Mouse (Mus musculus): ENCODE data around the gene Cacnb2. TPM values are rescaled to one million over a fixed set of nuclear protein-coding genes. Genes with fewer than 3 reads are reported as not detected.

The Cacnb2 gene
- polyA plus RNA-seq, 1 experiment from 2014 or later = 2.0 TPM

DNA sequence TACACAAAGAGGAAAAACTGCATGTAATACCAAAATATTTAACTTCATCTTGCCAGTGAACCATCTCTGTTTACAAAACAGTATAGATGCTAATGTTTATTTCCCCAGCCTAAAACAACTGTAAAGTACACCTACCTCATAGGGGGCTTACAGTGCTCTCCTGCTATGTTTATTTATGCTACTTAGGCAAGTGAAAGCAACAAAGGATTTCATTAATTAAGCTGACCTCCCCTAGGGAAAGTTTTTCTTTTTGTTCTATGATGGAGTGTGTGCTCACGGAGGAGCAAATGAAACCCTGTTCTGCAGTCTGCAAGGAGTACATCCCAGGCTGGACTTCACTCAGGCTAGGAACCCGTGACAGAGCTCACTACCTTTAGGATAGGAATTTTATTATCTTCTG, 272.2 kb downstream of the Cacnb2 start:
- WGBS = 52% methylated on average over 2 of the region's 2 CpGs
- Histone ChIP-seq H3K4me1 (peaks cover 21% of the 10 kb centered on the region), H3K9me3 (no peaks in the 10 kb centered on the region), H3K9ac (no peak overlapping the region), H3K4me2 (no peak overlapping the region), H3K4me3 (no peak overlapping the region), H3K36me3 (no peaks in the 10 kb centered on the region), H3K27me3 (no peaks in the 10 kb centered on the region), H3K27ac (no peak overlapping the region)
- no peak for ATAC-seq (ENCODE audit: insufficient number of reproducible peaks, insufficient read depth, low FRiP score, low TSS enrichment, low read depth)

DNA sequence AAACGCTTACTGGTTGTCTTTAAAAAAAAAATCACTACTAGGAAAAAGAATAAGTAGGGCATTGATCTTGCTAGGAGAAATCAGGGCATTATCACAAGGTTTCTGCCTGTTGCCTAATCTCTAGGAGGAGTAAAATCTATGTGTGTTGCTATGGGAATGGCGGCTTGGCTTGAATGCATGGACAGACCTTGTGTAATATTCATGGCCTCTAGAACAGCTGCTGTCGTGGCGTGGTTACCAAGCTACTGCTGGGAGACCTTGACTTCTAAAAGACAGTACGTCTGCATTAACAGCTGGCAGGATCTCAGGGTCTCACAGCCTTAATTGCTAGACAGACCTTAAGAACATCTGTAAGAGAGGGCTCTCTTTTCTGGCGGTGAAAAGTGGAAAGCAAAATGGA, 272.7 kb downstream of the Cacnb2 start:
- Histone ChIP-seq H3K9ac (no peak overlapping the region), H3K36me3 (no peaks in the 10 kb centered on the region), H3K4me3 (no peak overlapping the region), H3K4me2 (no peak overlapping the region), H3K9me3 (no peaks in the 10 kb centered on the region), H3K4me1 (peaks cover 21% of the 10 kb centered on the region), H3K27ac (no peak overlapping the region), H3K27me3 (no peaks in the 10 kb centered on the region)
- no peak for ATAC-seq (ENCODE audit: insufficient number of reproducible peaks, insufficient read depth, low FRiP score, low TSS enrichment, low read depth)
- 76% methylated on average over 6 of the region's 6 CpGs for WGBS

- Histone ChIP-seq H3K4me2 (no peak overlapping the region), H3K9ac (no peak overlapping the region), H3K27ac (no peak overlapping the region), H3K9me3 (no peaks in the 10 kb centered on the region), H3K4me3 (no peak overlapping the region), H3K27me3 (no peaks in the 10 kb centered on the region), H3K4me1 (peaks cover 9% of the 10 kb centered on the region), H3K36me3 (no peaks in the 10 kb centered on the region)
- no peak for ATAC-seq (ENCODE audit: insufficient number of reproducible peaks, insufficient read depth, low FRiP score, low TSS enrichment, low read depth)
Observed at GRCm38 (mm10) chr2:14878953-14879352, 276.1 kb downstream of the Cacnb2 start.

DNA sequence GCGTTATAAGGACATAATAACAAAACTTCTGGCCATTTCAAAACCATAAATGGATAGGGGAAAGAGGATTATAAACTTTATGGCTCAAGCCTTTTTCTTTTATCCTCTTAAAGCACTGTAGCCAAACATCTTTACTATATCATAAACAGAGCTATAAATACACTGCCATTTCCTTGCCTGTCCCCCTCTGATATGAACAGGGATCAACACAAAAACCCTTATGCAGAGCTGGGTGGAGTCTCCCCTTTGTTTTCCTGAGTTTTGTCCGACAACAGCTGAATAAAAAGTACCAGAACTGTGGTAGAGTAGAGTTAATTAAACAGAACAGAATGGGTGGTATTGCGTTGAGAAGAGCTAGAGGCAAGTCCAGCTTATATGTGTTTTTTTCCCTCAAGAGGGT, 280.6 kb downstream of the Cacnb2 start:
- no peak overlapping the region for H3K9ac ChIP-seq
- no peaks in the 10 kb centered on the region for H3K4me1 ChIP-seq
- no peaks in the 10 kb centered on the region for H3K9me3 ChIP-seq
- WGBS = 79% methylated on average over 3 of the region's 3 CpGs
- H3K27me3 ChIP-seq = no peaks in the 10 kb centered on the region; the same call in 1 of the 2 replicates
- no peak for ATAC-seq (ENCODE audit: insufficient number of reproducible peaks, insufficient read depth, low FRiP score, low TSS enrichment, low read depth)
- no peak overlapping the region for H3K4me2 ChIP-seq
- no peak overlapping the region for H3K27ac ChIP-seq
- no peaks in the 10 kb centered on the region for H3K36me3 ChIP-seq
- H3K4me3 ChIP-seq = no peak overlapping the region

DNA sequence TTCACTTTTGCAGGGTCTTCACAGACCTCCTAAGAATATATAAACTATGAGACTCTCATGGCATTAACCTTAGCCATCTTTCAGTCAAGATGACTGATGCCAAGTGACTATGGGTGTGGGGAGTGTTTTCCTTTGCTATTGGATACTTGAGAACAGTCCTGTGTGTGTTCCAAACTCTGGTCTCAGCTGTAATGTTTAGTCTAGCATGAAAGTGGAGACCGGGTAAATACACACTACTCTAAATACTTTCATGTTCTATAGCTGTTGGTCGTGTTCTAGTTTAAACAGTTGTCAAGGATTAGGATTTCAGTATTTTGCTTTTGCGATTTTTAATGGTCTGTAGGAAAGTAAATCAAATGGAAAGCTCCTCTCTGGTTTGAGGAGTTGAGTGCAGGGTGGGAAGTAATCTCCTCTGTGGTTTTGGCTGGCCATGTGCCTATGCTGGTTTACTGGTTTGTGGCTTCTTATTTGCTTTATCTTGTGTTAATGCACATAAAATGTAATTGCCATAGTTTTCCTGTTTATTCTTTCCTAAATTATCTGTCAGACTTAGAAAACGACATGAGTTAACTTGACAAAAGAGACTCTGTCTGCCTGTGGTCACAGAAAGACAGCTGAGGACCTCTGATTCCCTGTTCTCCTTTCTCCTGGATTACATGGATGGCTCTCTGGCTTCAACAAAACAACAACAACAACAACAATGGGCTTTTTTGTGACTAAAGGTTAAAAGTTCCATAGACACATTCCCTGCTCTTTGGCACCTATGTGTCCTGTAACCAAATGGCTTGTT, 285.7 kb downstream of the Cacnb2 start:
- H3K4me2 ChIP-seq = no peak overlapping the region
- H3K27ac ChIP-seq = no peak overlapping the region
- WGBS = 35% methylated on average over 4 of the region's 4 CpGs
- H3K4me1 ChIP-seq = no peaks in the 10 kb centered on the region
- no peaks in the 10 kb centered on the region for H3K36me3 ChIP-seq
- ATAC-seq (ENCODE audit: insufficient number of reproducible peaks, insufficient read depth, low FRiP score, low TSS enrichment, low read depth) = peak; percentile 67; the same call in 1 of the 2 replicates
- H3K4me3 ChIP-seq = no peak overlapping the region
- no peaks in the 10 kb centered on the region; the same call in 1 of the 2 replicates for H3K27me3 ChIP-seq
- H3K9ac ChIP-seq = no peak overlapping the region
- H3K9me3 ChIP-seq = no peaks in the 10 kb centered on the region

- no peak for ATAC-seq (ENCODE audit: insufficient number of reproducible peaks, insufficient read depth, low FRiP score, low TSS enrichment, low read depth)
- WGBS = 65% methylated on average over 3 of the region's 3 CpGs
Observed at GRCm38 (mm10) chr2:14903837-14904236, 300.9 kb downstream of the Cacnb2 start.

DNA sequence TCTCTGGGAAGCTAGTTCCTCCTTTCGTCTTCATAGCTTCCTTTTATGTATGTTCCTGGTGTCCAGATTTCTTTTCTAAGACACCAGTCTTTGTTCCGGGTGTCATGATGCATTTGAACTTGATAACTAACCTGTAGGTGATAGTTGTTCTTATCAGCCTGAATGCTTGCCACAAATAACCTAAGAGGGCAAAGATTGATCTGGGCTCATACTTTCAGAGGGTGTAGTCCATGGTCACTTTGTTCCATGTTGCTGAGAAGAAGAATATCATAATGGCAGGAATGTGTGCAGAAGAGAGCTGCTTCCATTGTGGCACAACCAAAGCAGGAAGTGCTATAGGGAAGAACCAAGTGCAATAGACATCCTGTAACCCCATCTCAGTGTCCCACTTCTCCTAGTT, 302.0 kb downstream of the Cacnb2 start:
- Histone ChIP-seq H3K4me3 (no peak overlapping the region), H3K27ac (no peak overlapping the region), H3K9me3 (no peaks in the 10 kb centered on the region), H3K4me1 (peaks cover 9% of the 10 kb centered on the region), H3K9ac (no peak overlapping the region), H3K27me3 (no peaks in the 10 kb centered on the region), H3K4me2 (no peak overlapping the region), H3K36me3 (no peaks in the 10 kb centered on the region)
- WGBS = 90% methylated on average over 2 of the region's 2 CpGs
- no peak for ATAC-seq (ENCODE audit: insufficient number of reproducible peaks, insufficient read depth, low FRiP score, low TSS enrichment, low read depth)

More at GRCm38 (mm10) chr2:14903837-14904236, 300.9 kb downstream of the Cacnb2 start:
- Histone ChIP-seq H3K9me3 (no peaks in the 10 kb centered on the region), H3K4me2 (no peak overlapping the region), H3K36me3 (no peaks in the 10 kb centered on the region), H3K27ac (no peak overlapping the region), H3K27me3 (no peaks in the 10 kb centered on the region), H3K4me1 (peaks cover 9% of the 10 kb centered on the region), H3K9ac (no peak overlapping the region), H3K4me3 (no peak overlapping the region)

- H3K9me3 ChIP-seq = no peaks in the 10 kb centered on the region
- H3K27ac ChIP-seq = no peak overlapping the region
- ATAC-seq (ENCODE audit: insufficient number of reproducible peaks, insufficient read depth, low FRiP score, low TSS enrichment, low read depth) = no peak
- WGBS = 21% methylated on average over 10 of the region's 10 CpGs
- no peak overlapping the region for H3K4me2 ChIP-seq
- no peaks in the 10 kb centered on the region for H3K36me3 ChIP-seq
- H3K27me3 ChIP-seq = no peaks in the 10 kb centered on the region
- H3K9ac ChIP-seq = no peak overlapping the region
- H3K4me3 ChIP-seq = no peak overlapping the region
- H3K4me1 ChIP-seq = peaks cover 9% of the 10 kb centered on the region
Observed at GRCm38 (mm10) chr2:14907124-14907925, 304.4 kb downstream of the Cacnb2 start.

GRCm38 (mm10) chr2:14917585-14918247, 314.8 kb downstream of the Cacnb2 start:
- H3K4me1 ChIP-seq = no peaks in the 10 kb centered on the region
- no peak overlapping the region for H3K4me3 ChIP-seq
- no peaks in the 10 kb centered on the region for H3K36me3 ChIP-seq
- no peaks in the 10 kb centered on the region for H3K27me3 ChIP-seq
- no peak overlapping the region for H3K9ac ChIP-seq
- ATAC-seq (ENCODE audit: insufficient number of reproducible peaks, insufficient read depth, low FRiP score, low TSS enrichment, low read depth) = no peak
- no peak overlapping the region for H3K4me2 ChIP-seq
- H3K9me3 ChIP-seq = no peaks in the 10 kb centered on the region
- WGBS = 71% methylated on average over 3 of the region's 3 CpGs
- no peak overlapping the region for H3K27ac ChIP-seq

GRCm38 (mm10) chr2:14929866-14930265, 327.0 kb downstream of the Cacnb2 start:
- H3K4me2 ChIP-seq = no peak overlapping the region
- ATAC-seq (ENCODE audit: insufficient number of reproducible peaks, insufficient read depth, low FRiP score, low TSS enrichment, low read depth) = no peak
- H3K27me3 ChIP-seq = no peaks in the 10 kb centered on the region
- H3K36me3 ChIP-seq = no peaks in the 10 kb centered on the region
- 93% methylated on average over 3 of the region's 3 CpGs for WGBS
- H3K4me3 ChIP-seq = no peak overlapping the region
- H3K27ac ChIP-seq = no peak overlapping the region
- H3K9ac ChIP-seq = no peak overlapping the region
- no peaks in the 10 kb centered on the region for H3K9me3 ChIP-seq
- H3K4me1 ChIP-seq = no peaks in the 10 kb centered on the region

DNA sequence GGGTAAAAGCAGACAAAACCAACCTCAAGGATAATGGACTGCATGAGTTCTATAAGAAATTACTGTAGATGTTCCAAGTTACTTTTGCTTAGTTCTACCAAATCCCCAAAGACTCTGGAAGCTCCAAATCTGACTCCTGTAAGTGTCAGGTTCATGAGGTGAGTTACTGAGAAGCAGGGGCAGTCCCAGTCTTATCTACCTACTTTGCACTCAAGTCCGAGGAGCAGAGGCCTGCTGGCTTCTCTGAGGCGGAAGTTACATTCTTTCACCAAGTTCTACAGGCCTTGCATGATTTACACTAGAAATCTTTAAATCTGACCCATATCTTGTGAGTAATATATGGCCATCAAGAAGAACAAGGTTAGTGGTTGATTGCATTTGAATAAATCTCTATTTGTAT, 329.1 kb downstream of the Cacnb2 start:
- ATAC-seq (ENCODE audit: insufficient number of reproducible peaks, insufficient read depth, low FRiP score, low TSS enrichment, low read depth) = no peak
- Histone ChIP-seq H3K4me1 (no peaks in the 10 kb centered on the region), H3K9ac (no peak overlapping the region), H3K9me3 (no peaks in the 10 kb centered on the region), H3K27ac (no peak overlapping the region), H3K4me3 (no peak overlapping the region), H3K36me3 (no peaks in the 10 kb centered on the region), H3K27me3 (no peaks in the 10 kb centered on the region), H3K4me2 (no peak overlapping the region)
- 86% methylated on average over 2 of the region's 2 CpGs for WGBS

All from embryonic facial prominence, embryonic 13.5 days (tissue).